Mouse (Mus musculus) embryonic facial prominence, embryonic 11.5 days (tissue): ENCODE data around the gene Rpl15. TPM values are rescaled to one million over a fixed set of nuclear protein-coding genes. Genes with fewer than 3 reads are reported as not detected.
"Not testable (repeated sequence)": the region's sequence is repeated elsewhere in the genome, so short reads cannot be mapped to it uniquely, and the experiment has no call there.

Experiments used
- ATAC-seq: fragments of 200-750 bp; cut with Nextera tagmentation; replicated peaks from 2 replicates; pipeline ENCODE4 v1.8.0; 2017; ENCODE audit warnings: low read depth; ENCODE audit not compliant: insufficient number of reproducible peaks, low FRiP score, low TSS enrichment
- DNase-seq: peaks from one replicate; pipeline ENCODE4 v3.0.0-alpha.2; 2015; ENCODE audit warnings: low spot score
- H3K27ac ChIP-seq: fragments of 300-500 bp; sonication (generic); replicated peaks from 2 replicates; pipeline ENCODE4 v1.5.1; 2014; ENCODE audit warnings: mild to moderate bottlenecking, low read depth, low read length, control low read depth
- H3K27me3 ChIP-seq: fragments of 300-500 bp; sonication (generic); 2 replicates; pipeline ENCODE4 v1.6.1; 2014; ENCODE audit warnings: mild to moderate bottlenecking, low read length, moderate library complexity, mixed read lengths; ENCODE audit not compliant: control insufficient read depth, insufficient read depth
- H3K36me3 ChIP-seq: fragments of 300-500 bp; sonication (generic); replicated peaks from 2 replicates; pipeline ENCODE4 v1.6.1; 2014; ENCODE audit warnings: low read depth, mild to moderate bottlenecking, low read length, moderate library complexity, mixed read lengths; ENCODE audit not compliant: control insufficient read depth, insufficient read depth
- H3K4me1 ChIP-seq: fragments of 300-500 bp; sonication (generic); 2 replicates; pipeline ENCODE4 v1.6.1; 2014; ENCODE audit warnings: low read length, mixed read lengths; ENCODE audit not compliant: control insufficient read depth, insufficient read depth
- H3K4me2 ChIP-seq: fragments of 300-500 bp; sonication (generic); 2 replicates; pipeline ENCODE4 v1.6.1; 2014; ENCODE audit warnings: low read depth, mild to moderate bottlenecking, control low read depth, low read length, moderate library complexity
- H3K4me3 ChIP-seq: fragments of 300-500 bp; sonication (generic); 2 replicates; pipeline ENCODE4 v1.5.1; 2014; ENCODE audit warnings: low read depth, low read length, control low read depth
- H3K9ac ChIP-seq: fragments of 300-500 bp; sonication (generic); replicated peaks from 2 replicates; pipeline ENCODE4 v1.6.1; 2014; ENCODE audit warnings: mild to moderate bottlenecking, control low read depth, low read length
- H3K9me3 ChIP-seq: fragments of 300-500 bp; sonication (generic); replicated peaks from 2 replicates; pipeline ENCODE4 v1.6.1; 2016; ENCODE audit warnings: mild to moderate bottlenecking, low read length, inconsistent platforms, mixed read lengths; ENCODE audit not compliant: control insufficient read depth
- WGBS: fragments of 180-500 bp; shearing (Covaris S2); extraction: QIAGEN DNeasy Blood & Tissue Kit; methylation state at CpG from one replicate; pipeline ENCODE4 v1.1.7; 2014; 5-methylcytosine and 5-hydroxymethylcytosine counted together
- polyA plus RNA-seq: library from polyadenylated mRNA; unstranded; fragments of >200 nt; fragmentation: Nextera tagmentation; extraction: Ambion mirVana; gene quantifications from 2 replicates; pipeline ENCODE4 v1.2.1, GENCODE M21; 2014

The Rpl15 gene
- polyA plus RNA-seq, 1 experiment from 2014 or later: 514 TPM

GRCm38 (mm10) chr14:18240132-18240531 is 31.1 kb downstream of the Rpl15 start:
- no peak overlapping the region for H3K9ac ChIP-seq
- DNase-seq (no peak), ATAC-seq (no peak)
- no peak overlapping the region for H3K4me2 ChIP-seq
- no peaks in the 10 kb centered on the region for H3K27me3 ChIP-seq
- H3K4me3 ChIP-seq: no peak overlapping the region
- H3K9me3 ChIP-seq: no peaks in the 10 kb centered on the region
- H3K4me1 ChIP-seq: no peaks in the 10 kb centered on the region
- no peaks in the 10 kb centered on the region for H3K36me3 ChIP-seq
- WGBS: 52% methylated on average over 7 of the region's 7 CpGs
- H3K27ac ChIP-seq: no peak overlapping the region

GRCm38 (mm10) chr14:18238750-18239731 is 32.1 kb downstream of the Rpl15 start, which contains the start of gene Nr1d2:
TSS of gene Nr1d2 (minus strand) at chr14:18239127.
- H3K9me3 ChIP-seq: no peaks in the 10 kb centered on the region
- ATAC-seq: peak; percentile 97
- H3K4me1 ChIP-seq: no peaks in the 10 kb centered on the region
- peak; percentile 99 for DNase-seq
- H3K9ac ChIP-seq: peak within 1 kb of the TSS; percentile 64
- H3K4me2 ChIP-seq: peak within 1 kb of the TSS; percentile 85
- H3K36me3 ChIP-seq: no peaks in the 10 kb centered on the region
- no peaks in the 10 kb centered on the region for H3K27me3 ChIP-seq
- peak within 1 kb of the TSS; percentile 72 for H3K4me3 ChIP-seq
- under 1% methylated on average over 51 of the region's 66 CpGs for WGBS
- peak within 1 kb of the TSS; percentile 47; the same call in 1 of the 2 replicates for H3K27ac ChIP-seq

- Histone ChIP-seq H3K4me3 (peak overlapping the region; percentile 72), H3K27ac (peak overlapping the region; percentile 47; the same call in 1 of the 2 replicates), H3K4me2 (peak overlapping the region; percentile 85), H3K27me3 (no peaks in the 10 kb centered on the region), H3K9me3 (no peaks in the 10 kb centered on the region), H3K4me1 (no peaks in the 10 kb centered on the region), H3K36me3 (no peaks in the 10 kb centered on the region), H3K9ac (peak overlapping the region; percentile 64)
- WGBS: 0% methylated on average over 53 of the region's 71 CpGs
- peak; percentile 93 for ATAC-seq
- DNase-seq: peak; percentile 97
These were observed 33.0 kb downstream of the Rpl15 start for GRCm38 (mm10) chr14:18238131-18238749.

- no peak for DNase-seq
- Histone ChIP-seq H3K9ac (no peak overlapping the region), H3K4me2 (no peak overlapping the region), H3K27me3 (no peaks in the 10 kb centered on the region), H3K27ac (no peak overlapping the region), H3K4me3 (no peak overlapping the region), H3K9me3 (no peaks in the 10 kb centered on the region), H3K36me3 (no peaks in the 10 kb centered on the region), H3K4me1 (no peaks in the 10 kb centered on the region)
- no peak for ATAC-seq
- 55% methylated on average over 4 of the region's 4 CpGs for WGBS
These were observed 33.8 kb downstream of the Rpl15 start for GRCm38 (mm10) chr14:18237381-18237780.

- H3K4me2 ChIP-seq, H3K4me3 ChIP-seq, H3K27ac ChIP-seq, DNase-seq, H3K9ac ChIP-seq, H3K9me3 ChIP-seq, ATAC-seq, H3K36me3 ChIP-seq, H3K4me1 ChIP-seq, H3K27me3 ChIP-seq: not testable (repeated sequence)
- WGBS: 92% methylated on average over 2 of the region's 2 CpGs
These were observed 34.5 kb downstream of the Rpl15 start for GRCm38 (mm10) chr14:18236496-18237235.

- DNase-seq (no peak), ATAC-seq (no peak)
- 50% methylated on average over 5 of the region's 5 CpGs for WGBS
- H3K27me3 ChIP-seq: no peaks in the 10 kb centered on the region
- H3K9ac ChIP-seq: no peak overlapping the region
- no peak overlapping the region for H3K4me2 ChIP-seq
- no peaks in the 10 kb centered on the region for H3K36me3 ChIP-seq
- no peaks in the 10 kb centered on the region for H3K9me3 ChIP-seq
- no peaks in the 10 kb centered on the region for H3K4me1 ChIP-seq
- H3K27ac ChIP-seq: no peak overlapping the region
- H3K4me3 ChIP-seq: no peak overlapping the region
These were observed 36.9 kb downstream of the Rpl15 start for GRCm38 (mm10) chr14:18233981-18234960.

GRCm38 (mm10) chr14:18233076-18233475 is 38.1 kb downstream of the Rpl15 start:
- no peak overlapping the region for H3K9ac ChIP-seq
- no peak overlapping the region for H3K4me3 ChIP-seq
- DNase-seq: no peak
- WGBS: 79% methylated on average over 2 of the region's 2 CpGs
- no peaks in the 10 kb centered on the region for H3K36me3 ChIP-seq
- H3K9me3 ChIP-seq: no peaks in the 10 kb centered on the region
- H3K27ac ChIP-seq: no peak overlapping the region
- no peaks in the 10 kb centered on the region for H3K27me3 ChIP-seq
- no peak for ATAC-seq
- H3K4me1 ChIP-seq: no peaks in the 10 kb centered on the region
- no peak overlapping the region for H3K4me2 ChIP-seq
